Mouse (Mus musculus) WW6 (cell line): ENCODE measurements at regions not wholly inside any gene's neighbourhood (a gene's known extent, or its start where the extent isn't known, plus 50 kb on each side); places are given as distances from the start of the nearest gene placed in this dataset.
A peak's percentile ranks its signal among the peaks of the same experiment; 100 is the strongest.

Source experiments
- DNase-seq: peaks from one replicate; pipeline ENCODE4 v3.0.0-alpha.2; 2013; ENCODE audit warnings: low read depth, low spot score

DNA sequence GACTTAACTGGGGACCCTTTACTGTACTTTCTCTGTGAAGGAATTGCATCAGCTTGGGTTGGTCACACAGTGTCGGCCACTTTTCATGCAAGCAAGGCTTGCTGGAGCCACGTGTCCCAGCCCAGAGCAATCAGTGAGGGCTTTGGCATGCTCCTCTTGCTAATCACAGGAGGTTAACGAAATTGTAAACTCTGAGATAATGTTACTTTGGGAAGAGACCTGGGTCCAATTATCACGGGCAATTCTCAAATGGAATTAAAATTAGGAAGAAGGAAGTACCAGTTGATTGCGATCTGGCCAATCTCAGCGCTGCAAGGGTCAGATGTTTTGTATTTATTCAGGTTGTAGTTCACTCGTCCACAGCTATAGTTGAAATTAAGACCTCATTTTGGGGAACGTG lies 153.2 kb downstream of the Dusp6 start:
- no peak for DNase-seq

DNA sequence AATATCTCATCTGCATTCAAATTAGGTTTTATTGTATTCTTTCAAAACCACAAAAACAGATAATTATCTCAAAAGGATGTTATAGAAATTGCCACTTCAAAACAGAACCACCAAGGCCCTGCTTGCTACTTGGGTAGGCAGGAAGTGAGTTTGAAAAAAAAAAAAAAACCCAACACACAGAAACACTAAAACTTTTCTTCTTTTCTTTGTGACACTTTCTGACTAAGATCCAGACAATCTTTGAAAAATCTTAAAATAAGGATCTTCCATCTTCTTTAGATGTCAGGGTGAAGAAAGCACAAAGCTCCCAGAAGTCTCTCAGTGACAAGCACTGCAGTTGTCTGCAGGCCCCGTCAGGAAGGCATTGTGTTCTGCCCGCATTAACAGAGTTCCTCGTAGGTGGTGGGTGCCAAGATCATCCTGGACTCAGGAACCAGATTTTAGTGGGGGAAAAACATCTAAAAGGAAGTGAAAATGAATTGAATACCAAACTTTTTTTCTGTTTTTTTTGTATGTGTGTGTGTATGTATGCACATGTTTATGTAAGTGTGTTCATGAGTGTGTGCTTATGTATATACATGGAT lies 154.0 kb downstream of the Dusp6 start:
- DNase-seq: no peak

DNA sequence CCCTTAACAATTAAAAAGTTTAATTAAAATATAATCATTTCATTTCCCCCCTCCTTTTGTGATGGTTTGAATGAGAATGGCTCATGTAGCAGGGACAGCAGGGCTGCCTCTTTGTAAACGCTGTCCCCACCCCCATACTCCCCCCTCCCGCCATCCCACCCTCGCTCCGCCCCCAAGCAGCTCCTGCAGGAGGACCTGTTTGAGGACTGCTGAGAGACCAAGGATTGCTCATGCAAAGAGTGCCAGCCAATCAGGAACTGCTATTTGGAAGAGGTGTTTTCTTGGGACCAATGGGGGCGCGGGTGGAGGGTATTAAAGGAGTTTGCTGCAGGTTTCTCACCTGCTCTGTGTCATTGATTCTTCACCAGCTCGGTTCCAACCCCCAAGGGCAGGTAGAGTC lies 154.6 kb downstream of the Dusp6 start:
- peak; percentile 33 for DNase-seq

DNA sequence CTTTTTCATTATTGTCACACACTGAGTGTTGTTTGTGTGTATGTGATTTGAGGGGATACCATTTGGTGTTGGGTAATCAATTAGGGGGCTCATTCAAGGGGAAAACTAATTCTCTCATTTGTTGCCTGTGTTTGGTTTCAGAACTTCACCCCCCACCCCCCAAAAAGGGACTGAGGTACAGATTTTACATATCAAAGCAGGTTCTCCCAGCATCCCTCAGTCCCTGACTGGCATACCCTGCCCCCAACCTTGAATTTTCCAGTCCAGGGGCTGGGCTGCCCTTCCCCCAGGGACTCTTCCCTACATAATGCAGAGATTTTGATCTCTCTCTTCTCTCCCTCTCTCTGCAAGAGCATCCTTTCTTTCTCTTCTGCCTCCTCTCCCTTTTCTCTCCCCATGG lies 155.5 kb downstream of the Dusp6 start:
- no peak for DNase-seq

DNA sequence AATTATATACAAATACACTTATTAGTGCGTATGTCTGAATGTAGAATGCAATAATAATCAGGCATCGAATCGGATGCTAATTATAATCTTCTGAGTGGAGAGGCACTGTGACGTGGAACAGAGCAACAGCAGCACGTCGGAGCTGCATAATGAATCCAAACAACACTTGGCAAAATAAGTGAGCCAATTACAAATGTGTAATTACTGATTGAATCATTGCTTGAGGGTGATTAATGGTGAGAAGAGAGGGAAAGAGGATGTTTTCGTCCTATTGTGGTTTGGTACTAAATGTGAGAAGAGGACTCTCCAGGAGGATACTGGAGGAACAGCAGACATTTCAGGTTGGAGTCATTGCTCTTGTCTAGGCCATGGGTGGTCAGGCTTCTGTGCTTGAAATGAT lies 156.5 kb downstream of the Dusp6 start:
- DNase-seq: no peak

DNA sequence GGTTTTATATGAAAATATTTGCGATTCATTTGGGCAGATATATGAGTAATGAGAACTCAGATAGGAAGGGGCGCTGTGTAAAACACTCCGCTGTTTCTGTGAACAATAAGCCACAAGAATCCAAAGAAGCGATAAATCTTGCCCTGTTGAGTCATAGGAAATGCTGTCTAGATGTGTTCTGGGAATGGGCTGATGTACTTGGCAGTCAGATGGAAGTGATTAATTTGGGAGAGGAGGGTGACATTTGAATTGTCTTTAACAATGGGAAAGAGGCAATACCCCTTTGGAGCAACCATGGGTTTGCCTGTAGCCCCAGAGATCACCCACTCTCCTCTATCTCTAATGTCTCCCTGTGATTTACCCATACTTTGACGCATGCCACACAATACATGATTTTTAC lies 160.4 kb downstream of the Dusp6 start:
- no peak for DNase-seq

DNA sequence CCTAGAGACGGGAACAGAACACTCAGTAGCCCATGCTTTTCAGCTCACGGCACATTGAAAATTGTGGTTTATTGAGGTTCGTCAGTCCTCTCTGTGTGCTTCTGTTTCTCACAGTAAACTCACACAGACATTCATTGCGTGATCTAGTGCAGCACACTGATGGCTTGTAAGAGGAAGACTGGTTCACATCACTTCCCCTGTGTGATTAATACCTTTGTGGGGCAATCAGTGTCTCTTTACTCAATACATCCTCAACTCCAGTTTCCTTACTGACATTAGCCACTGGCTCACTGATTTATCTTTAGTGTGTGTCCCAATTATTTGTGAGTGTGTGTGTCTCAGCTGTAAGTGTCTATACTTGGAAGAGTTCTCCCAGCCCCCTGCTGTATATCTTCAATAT lies 162.2 kb downstream of the Dusp6 start:
- DNase-seq: no peak

DNA sequence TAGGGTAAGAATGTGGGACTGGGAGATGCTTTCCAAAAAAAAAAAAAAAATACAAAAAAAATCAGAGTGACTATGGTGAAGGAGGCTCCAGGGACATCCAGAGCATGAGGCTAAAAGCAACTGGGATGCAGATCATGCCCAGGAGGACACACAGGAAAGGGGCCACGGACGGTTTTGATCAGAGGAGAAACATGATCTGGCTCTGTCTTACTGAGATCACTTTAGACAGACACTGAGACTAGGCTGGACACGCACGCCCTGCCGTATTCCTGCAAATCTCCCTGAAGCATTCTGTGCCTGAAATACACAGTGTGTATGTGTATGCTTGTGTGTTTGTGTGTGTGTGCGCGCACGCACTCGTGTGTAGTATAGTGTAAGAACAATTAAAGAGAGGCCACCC lies 167.1 kb downstream of the Dusp6 start:
- DNase-seq: no peak

DNA sequence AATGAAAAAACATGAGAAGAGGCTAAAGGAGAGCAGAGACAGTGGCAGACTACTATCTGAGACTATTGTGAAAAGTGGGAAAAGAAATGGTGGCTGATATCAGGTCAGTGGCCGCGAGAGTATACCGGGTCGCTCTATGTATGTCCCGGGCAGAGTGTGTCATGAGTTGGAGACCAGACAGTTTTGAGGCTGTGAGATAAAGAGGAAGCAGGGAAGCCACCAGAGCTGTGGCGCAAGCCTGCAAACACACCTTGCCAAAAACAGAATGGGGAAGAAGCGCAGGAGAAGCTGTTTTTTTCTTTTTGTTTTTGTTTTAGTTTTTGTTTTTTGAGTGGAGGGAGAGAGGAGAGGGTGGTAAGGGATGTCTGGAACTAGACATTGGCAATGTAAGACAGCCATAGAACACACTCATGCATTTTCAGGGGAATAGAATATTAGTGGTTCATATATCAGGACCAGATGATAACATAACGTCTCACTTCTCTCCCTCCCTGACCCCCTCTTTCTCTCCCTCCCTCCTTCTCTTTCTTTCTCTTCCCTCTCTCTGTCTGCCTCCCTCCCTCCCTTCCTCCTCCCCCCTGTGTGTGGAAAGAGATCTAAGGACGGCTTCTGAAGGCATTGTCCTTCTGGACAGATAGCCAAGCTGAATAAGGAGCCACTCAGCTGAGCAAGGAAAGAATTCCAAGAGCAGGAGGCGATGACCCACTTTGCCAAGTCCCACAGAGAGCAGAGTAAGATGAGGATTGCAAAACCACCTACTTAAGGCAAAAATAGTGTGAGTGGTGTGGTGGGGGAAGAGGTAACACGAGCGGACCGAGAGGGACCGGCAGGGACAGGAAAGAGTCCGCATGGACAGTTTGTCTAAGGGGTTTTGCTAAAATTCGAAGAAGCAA lies 167.9 kb downstream of the Dusp6 start:
- DNase-seq: no peak

DNA sequence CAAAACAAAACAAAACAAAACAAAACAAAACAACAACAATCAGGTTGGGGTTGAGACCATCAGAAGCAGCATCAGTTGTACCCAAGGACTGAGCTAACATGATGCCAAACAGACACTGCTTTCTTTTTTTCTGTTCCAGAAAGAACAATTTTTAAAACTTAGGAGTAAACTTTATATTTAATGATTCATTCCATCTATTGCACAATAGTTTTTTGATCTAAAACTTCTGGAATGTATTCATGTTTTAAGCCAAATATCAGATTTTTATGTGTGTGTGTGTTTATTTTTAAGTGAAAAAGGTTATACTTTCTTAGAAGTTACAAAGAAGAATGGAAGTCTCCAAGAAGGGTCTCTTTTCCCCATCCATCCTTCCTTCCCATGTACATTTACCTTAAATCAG lies 174.0 kb downstream of the Dusp6 start:
- DNase-seq: no peak

DNA sequence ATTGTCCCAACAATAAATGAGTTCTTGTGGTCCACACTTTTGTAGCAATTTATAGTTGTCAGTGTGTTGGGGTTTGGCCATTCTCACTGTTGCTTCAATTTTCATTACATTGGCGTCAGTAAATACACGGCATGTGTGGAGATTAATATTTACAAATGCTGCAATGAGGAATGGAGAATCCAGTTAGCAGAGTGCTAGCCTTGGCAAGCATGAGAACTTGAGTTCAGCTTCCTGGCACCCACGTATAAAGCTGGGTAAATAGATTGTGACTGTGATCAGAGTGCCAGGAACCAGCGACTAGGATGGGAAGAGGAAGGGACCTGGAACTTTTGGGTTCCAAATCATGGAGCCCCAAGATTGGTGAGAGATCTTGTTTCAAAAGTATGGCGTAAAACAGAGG lies 177.1 kb downstream of the Dusp6 start:
- no peak for DNase-seq

DNA sequence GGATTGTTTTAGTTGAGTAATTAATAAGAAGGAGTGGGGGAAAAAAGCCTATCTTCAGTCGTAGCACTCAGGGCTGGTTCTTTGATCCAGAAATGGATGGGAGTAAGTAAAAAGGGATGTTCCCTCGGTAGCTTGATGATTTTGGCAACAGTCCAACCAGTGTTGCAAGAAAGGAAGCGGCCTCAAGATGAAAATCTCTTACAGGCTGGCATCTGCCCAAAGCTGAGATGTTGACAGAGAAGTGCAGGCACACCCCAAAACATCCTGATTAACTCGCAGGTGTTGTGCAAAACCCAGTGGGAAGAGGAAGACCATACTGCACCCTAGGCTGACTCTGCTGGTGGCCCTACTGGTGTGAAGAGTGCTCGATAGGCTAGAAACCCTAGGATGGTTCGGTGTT lies 178.0 kb downstream of the Dusp6 start:
- DNase-seq: no peak

DNA sequence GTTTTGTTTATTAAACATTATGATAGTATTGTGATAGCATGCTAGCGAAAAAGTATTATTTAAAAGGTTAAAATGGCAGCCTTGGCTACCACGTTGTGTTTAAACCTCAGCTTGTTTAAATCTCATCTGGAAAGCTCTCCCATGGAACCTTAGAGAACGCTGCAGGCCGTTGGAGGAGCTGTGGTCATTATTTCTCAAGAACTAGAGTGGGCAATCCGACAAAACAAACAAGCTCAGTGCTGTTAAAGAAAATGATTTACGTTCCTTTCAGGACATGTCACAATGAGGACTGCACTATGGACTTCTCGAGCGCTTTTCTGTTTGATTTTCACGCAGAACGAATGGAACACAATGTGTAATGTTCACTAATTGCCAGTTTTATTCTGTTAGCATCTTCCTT lies 178.9 kb downstream of the Dusp6 start:
- DNase-seq: no peak

DNA sequence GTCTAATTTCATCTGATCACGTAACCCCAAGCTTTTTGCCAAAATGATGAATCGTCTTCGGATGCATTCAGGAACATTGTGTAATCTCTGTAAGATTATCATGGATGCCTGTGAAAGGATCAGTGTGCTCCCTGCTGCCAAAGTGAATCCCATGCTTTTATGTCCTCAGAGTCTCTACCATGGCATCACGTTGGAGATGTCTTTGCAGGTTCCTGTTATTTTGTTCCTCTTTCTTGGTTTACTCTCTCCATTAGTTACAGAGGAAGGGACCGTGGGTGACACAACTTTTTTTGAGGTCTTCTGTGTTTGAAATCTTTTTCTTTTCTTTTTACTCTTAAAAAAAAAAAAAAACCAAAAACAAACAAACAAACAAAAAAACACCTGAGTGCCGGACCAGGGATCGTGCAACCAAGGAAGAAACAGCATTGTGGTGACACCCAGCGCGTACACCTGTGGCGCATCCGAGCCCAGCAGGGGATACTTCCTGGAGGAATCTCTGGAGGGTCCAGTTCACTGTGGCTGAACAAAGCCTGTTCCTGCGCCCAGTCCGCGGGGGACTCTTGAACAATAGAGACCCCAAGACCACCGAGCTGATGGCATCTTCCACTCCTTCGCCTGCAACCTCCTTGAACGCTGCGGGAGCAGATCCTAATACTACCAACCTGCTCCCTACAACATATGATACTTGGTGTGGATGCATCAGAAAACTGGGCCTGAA lies 180.6 kb downstream of the Dusp6 start:
- no peak for DNase-seq

DNA sequence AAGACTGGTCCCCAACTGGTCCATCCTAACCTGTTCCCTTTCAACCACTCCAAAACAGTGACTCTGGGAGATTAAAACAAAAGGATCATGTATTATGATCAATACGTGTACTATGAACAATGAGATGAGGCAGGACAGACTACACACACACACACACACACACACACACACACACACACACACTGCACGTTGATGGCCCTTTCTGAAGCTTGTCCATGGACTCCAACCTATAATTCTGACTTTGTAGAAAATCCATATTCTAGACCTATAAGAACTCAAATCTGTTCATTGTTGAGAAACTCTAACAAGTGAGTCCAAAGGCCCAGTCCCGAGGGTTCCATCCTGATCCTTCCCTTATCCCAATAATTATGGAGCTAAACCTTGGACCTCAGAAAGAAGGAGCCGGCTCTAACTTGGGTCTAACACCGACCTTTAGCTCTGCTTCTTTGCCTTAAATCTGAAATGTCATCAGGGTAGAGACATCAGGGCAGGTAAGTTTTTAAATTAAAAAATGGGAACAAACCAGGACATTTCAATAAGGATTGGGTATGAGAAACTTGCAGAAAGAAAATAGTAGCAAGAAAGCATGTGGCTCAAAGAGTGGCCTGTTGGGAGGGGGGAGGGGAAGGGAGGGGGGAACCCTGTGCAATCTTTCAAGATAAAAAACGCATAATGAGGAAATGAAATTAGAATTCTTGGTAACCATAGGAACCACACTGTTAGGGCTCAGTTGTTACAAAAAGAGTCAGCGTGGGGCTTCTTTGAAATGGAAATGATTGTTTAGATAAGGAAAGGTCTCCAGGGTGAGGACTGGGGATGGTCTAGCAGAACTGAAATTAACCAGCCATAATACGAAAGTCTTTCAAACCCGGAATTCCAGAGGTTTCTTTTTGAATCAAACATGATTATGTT lies 187.9 kb downstream of the Dusp6 start:
- DNase-seq: no peak

DNA sequence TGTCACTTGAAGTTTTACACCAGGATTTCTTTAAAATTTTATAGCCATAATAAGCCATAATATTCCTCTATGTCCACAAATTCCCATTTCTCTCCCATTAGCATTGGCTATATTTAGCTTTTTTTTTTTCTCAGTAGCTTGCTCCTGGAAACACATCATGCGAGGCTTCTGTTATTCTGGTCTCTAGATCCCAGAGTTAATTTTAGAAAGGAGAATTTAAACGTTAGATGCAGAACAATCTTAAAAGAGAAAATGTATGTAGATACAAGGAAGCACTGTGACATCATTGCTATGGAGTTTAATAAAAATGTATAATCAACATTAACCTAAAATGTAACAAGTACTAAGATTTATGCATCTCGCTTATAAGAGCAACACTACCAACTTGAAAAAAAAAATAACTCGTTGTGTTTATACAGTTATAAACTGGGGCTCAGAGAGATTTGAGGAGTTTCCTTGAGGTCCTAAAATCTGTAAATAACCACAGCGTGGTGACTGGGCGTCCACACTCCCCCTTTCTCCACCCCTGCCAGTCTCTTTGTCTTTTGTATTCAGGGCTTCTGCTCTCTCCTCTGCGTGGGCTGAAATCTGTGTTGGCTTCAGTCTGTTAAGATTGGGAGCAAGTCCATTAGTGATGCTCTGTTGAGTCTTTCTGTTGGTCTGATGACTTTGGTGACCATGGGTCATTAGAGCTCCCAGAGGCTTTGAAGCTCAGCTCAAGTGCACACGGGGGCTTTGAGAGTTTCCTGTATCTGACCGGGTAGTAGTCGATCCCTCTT lies 188.8 kb downstream of the Dusp6 start:
- no peak for DNase-seq

DNA sequence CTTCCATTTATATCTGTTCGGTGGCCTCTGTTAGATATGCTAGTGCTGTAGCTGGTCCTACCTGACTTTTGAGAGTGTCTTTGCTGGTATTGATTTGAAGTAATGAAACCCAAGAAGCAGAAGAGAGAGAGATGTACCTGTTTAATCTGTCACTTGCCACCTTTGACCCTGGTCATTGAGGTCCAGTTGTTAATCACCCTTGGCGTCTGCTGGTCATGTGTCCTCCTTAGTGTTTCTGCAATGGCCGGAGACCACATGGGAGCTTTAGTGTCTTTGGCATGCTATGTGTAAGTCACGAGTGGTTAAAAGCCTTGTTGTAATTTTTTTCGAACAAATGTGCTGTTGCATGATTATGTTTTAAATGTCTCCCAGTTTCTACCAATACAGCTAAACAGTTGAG lies 193.1 kb downstream of the Dusp6 start:
- no peak for DNase-seq

DNA sequence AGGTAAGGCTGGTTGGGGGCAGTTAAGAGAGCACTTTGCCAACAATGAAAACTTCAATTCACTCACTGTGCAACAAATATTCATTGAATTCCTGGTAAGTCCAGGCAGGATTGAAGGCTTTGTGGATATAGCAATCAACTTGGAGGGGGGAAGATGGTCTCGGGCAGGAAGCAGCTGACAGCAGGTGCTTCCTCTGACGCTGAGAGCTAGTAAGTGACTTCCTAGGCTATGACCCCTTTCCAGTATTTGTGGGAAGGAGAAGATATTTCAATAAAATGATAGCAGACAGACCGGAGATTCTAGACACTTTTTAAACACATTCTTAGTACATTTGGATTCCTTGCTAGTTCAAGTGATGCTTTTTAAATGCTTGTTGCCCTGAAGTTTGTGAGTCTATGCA lies 195.0 kb downstream of the Dusp6 start:
- DNase-seq: no peak

DNA sequence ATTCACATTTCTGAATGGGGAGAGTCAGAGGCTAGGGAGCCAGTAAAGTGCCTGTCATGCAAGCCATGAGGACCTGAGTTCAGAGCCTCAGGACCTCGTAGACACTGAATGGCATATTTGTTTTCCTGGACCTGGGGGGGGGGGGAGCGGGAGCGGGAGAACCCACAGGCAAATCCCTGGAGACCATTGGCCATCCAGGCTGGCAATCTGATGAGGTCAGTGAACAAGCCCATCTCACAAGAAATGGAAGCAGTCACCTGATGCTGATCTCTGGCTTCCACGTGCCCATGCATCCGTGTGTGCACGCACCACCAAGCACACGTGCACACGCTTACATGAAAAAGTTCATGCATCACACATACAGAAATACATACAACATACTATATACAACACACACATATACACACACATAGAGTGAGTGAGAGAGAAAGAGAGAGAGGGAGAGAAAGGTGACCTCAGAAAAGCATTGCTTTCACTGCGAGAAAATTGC lies 196.2 kb downstream of the Dusp6 start:
- DNase-seq: no peak

DNA sequence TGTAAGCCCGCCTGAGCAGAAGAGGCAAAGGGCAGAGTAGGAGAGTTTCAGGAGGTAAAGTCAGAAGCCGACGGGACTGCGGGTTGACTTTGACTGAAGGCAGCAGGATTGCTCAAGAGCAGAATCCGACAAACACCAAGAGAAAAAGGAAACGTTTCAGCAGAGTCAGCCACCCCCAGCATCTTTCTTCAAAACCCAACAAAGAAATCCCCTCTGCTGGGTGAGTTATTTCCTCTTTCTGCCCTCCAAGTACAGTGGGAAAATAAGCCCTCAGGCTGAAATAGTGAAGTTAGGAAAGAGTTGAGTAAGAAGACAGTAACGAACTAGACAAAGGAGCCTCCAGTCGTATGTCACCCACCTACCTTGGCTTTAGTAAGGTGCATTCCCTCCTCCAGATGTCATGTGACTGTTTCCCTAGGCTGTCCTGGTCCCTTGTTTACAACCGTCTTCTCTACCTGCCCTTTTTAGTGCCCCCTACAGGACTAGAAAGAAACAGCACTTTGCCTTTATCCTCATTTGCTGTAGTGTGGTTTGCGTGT lies 196.9 kb downstream of the Dusp6 start:
- no peak for DNase-seq
